Mouse (Mus musculus) liver, adult 2 months (tissue): ENCODE results near the gene Myh14.

Source experiments
- CTCF ChIP-seq: fragments of 200-500 bp; IDR thresholded peaks from 2 replicates; pipeline ENCODE4 v1.5.1; 2011; ENCODE audit warnings: low read depth, low read length, control low read depth
- POLR2A ChIP-seq: fragments of 200-500 bp; IDR thresholded peaks from 2 replicates; pipeline ENCODE4 v1.6.1; 2011; ENCODE audit warnings: low read length, control low read depth; ENCODE audit not compliant: insufficient read depth; ENCODE audit errors: extremely low read depth

DNA sequence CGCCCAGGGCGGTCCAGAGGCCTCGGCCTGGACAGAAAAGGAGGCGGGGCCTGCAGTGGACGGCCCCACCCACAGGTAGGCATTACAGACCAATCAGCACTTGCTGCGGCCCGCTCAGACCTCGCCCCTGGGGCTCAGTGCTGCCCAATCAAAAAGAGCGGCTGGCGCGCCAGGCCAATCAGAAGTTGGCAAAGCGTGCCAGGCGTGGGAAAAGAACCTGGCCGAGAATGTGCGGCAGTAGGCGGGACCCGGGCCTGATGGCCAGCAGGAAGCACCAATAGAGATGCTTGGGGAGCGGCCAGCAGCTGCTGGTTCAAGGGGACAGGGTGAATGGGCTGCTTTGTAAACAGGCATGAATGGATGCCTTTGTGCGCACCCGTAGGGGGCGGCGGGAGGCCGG is at the start of gene Myh14:
- TF ChIP-seq POLR2A (no peak), CTCF (no peak)
